Mouse (Mus musculus) ovary, postnatal 14 days (tissue): ENCODE measurements around the gene Nrn1.

Experiments
- DNase-seq: peaks from one replicate; pipeline ENCODE4 v3.0.0; 2022; ENCODE audit warnings: low spot score

Gene Nrn1

DNA sequence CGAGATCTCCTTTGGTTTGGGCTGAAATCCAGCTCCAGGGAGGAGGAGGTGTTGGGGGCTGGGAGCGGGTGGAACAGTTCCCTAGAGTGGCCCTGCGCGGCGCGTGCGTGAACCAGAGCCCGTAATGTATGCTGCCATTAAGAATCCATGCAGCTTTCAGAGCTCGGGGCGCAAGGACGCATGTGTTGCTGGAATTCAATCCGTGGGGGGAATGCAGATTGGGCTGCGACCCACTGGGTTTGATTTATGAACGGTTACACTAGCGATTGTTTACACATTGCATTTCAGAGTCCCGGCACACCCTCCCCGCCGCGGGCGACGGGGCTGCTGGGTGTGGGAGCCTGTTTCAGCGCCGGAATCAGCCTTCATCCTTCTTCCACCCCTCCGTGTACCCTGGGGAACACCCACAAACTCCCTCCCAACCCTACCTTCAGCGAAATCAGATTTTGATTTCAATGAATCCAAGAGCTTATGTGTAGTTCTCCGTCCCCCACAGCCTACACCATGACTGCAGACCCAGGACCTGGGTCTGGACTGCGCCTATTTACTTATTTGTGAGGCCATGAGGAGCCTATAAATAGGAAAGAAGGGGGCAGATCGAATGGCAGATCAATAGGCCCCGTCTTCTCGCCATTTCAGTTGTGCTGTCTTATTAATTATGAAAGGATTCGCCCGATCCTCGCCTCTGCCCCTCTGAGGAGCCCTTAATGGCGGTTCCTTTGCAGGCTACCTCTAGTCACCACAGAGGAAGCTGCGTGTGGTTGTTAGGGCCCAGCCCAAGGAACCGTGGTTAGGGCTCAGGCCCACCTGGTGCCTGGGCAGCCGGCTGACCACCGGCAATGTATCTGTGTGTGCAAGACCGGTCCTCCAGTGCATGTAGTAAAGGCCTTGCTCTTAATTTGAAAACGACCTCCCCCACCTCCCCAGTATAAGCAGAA is 10.1 kb downstream of the Nrn1 start:
- no peak for DNase-seq

DNA sequence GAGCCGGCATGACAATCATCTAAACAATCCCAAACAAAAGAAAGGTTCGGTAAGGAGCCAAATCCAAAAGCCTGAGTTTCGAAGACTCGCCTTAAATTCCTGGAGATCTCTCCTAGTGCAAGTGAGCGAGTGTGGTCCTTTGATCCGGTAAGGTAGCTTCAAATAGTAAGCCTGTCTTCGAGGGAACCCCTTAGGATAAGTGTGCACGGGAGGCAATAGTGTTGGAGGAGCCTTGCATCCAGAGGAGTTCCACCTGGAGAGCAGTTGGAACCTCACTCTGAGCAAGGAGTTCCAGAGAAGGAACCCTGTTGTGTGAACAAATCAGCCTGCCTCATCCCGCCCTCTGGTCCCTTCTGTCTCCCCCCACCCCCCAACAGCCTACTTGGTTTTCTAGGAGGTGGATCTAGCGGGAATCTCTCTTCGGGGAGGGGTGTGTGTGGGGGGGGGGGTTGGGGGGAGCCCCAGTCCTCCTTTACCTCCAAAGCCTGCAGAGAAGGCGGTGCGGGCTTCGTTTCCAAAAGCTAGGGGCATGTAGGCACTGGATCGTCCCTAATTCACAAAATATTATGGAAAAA is 11.1 kb downstream of the Nrn1 start:
- no peak for DNase-seq

- DNase-seq, result no peak
Observed at GRCm38 (mm10) chr13:36722309-36722708, 12.6 kb downstream of the Nrn1 start.

GRCm38 (mm10) chr13:36720297-36721017 is 14.5 kb downstream of the Nrn1 start:
- DNase-seq, result no peak

DNA sequence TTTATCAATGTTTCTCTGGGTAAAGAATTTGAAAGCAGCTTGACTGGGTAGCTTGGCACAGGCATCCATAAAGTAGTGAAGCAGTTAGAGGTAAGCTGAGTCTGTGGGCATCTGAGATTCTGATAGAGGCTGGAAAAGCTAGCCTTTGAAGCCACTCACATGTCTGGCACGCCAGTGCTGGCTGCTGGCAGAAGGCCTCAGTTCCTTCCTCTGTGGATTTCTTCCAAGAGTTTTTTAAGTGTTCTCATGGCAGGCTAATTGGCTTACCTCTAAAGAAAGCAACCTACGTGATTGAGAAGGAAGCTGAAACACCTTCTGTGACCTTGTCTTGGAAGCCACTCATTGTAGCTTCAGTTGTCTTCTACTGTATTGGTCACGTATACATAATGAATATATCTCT is 17.6 kb downstream of the Nrn1 start:
- DNase-seq, result no peak

GRCm38 (mm10) chr13:36716708-36717107 is 18.2 kb downstream of the Nrn1 start:
- DNase-seq, result no peak

- DNase-seq, result no peak
Observed at GRCm38 (mm10) chr13:36714101-36714500, 20.8 kb downstream of the Nrn1 start.

DNA sequence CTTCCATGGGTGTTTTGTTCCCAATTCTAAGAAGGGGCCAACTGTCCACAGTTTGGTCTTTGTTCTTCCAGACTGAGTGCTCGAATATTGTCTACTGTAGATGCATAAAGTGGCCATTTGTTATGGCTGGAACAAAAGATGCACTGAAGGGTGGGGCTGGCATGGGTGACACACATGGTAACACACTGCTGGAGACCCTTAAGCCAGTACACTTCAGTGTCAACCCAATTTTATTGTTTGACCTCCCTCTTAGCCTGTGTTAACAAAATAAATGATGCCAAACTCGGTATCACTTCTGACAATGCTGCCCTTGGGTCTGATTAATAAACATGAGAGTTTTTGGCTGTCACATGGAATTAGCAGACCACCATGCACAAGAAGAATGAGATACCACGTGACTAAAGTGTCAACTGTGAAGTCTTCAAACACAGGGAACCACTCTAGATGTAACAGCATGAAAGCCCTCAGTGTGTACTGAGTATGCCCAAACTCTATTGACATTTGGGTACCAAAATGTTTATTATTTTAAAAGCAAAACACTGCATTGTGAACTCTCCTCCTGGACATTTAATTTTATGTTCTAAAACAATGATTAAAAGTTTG is 27.7 kb downstream of the Nrn1 start:
- DNase-seq, result no peak

DNA sequence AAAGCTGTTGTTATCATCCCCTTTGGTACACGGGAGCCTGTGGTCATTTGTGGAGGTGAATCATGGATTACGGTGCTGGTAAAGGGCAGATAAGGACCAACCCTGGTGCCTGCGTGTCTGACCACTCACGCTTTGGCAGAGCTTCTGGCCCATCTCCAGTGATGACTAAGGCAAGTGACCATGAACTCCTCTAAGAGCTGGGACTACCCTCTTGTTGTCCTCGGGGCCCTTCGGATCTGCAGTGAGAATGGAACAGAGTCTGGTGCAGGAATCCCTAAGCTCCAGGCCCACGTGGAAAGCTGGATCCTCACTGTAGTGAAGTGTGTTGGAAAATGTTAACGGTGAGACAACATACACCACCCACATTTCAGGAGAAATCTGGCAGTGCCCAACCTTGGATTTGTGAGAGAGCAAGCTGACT is 38.6 kb downstream of the Nrn1 start:
- peak; percentile 4 for DNase-seq

DNA sequence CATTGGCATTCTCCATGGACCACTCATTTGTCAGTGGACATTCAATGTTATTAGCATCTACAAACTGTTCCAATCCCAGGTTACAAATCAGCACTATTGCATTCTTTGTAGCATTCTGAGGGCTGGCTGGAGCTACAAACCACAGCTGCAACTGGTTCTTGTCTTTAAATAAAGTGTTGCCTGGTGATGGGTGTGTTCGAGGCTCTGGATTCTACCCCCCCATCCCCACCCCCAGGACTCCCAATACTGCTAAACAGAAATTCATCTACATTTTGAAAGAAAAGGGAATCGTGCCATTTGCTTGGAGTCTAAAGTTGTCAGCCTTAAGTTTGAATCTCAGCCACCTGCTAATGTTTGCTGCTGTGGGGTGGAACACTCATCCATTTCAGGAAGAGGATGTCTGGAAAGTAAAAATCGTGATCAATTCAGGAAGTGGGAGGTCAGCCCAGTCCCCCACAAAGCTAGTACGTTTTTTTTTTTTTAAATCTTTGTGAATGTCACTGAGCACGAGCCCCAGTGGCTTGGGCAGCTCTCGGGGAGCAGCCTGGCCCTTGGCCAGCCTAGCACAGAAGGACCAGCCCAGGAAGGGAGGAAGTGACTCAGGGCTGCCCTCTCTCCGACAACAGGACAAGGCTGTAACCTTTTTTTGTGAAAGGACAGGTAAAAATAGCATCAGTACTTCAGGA is 39.3 kb downstream of the Nrn1 start:
- no peak for DNase-seq

DNA sequence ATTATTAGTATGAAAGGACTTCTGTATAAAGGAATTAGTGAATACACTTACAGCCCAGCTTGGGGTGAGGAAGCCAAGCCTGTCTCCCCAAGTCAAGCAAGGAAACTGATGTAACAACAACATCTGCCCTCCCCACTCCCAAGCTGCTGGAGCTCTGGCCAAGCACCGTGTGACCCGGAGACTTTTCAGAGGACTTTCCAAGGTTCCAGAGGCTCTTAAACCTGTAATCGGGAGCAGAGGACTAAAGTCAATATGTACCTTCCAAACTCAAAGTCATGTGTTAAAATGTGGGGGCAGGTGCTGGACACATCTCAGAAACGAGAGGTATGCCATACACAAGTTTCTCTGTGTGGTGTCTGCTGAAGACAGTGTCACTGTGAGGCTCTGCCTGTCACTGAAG is 51.4 kb downstream of the Nrn1 start:
- DNase-seq, result no peak

GRCm38 (mm10) chr13:36680690-36681355 is 54.1 kb downstream of the Nrn1 start:
- DNase-seq, result no peak

GRCm38 (mm10) chr13:36679345-36679744 is 55.6 kb downstream of the Nrn1 start:
- no peak for DNase-seq
